Mouse (Mus musculus): ENCODE measurements around the gene Cd46. TPM values are rescaled to one million over a fixed set of nuclear protein-coding genes. Genes with fewer than 3 reads are reported as not detected.

Gene Cd46
- polyA plus RNA-seq (2012; rRNA removed): 8.1 and 9.4 TPM in 2 replicates

GRCm38 (mm10) chr1:195092220-195092720 lies at the start of gene Cd46:
Gene Cd46 (minus strand): TSS chr1:195092249.

GRCm38 (mm10) chr1:195130953-195131674 lies 39.1 kb upstream of the Cd46 start, which contains the start of gene Cr1l:
Gene Cr1l (minus strand): TSS chr1:195131586.

Other genes with a start within 250 kb of the Cd46 start
- gene Cd34, start 153.4 kb downstream of the Cd46 start, polyA plus RNA-seq (2012; rRNA removed): 21.0 and 32.7 TPM in 2 replicates
- gene Cr1l, start 39.3 kb upstream of the Cd46 start, polyA plus RNA-seq (2012; rRNA removed): 35.2 and 37.0 TPM in 2 replicates
- 1.1 and 1.6 TPM in 2 replicates for gene Cr2, start 84.5 kb upstream of the Cd46 start, polyA plus RNA-seq (2012; rRNA removed)